Mouse (Mus musculus): ENCODE results near the gene Vmn2r105.

Gene Vmn2r105

DNA sequence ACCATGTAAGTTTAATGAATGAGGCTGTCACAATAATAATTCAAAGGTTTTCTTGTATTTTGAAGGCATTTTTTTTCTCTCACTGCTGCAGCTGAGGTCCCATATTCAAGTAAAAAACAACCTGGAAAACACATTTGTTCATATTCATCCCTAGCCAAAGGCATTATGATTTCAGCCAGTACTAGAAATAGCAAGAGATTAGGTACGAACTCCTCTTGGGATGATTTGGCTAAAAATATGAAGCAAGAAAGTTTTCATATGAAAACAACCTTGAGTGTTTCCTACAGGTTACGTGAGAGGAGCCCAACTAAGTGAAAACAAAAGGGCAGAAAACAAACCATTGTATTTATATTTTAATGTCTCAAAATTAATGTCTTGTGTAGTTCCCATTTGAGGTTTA lies at the start of gene Vmn2r105:
Vmn2r105 (minus strand) TSS at position 101 of the 400 bp plus-strand sequence.
- DNase-seq: no peak

DNA sequence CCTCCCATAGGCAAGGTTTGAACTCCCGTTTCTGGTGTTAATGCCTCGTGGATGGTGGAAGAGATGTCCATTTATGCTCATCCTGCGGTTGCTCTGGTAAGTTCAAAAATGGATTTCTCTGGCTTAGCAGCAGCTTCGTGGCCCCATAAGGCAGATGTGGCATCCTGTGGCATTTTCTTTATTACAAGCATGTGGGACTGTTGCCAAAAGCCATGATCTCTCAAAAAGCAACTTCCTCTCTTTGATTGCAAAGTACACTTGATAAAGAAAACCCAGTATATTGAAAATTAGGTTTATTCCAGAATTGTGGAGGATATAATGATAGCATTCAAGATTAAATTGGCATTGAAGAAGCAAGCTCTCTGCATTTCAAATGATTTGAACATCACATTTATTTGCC lies 20.7 kb upstream of the Vmn2r105 start:
- DNase-seq: no peak

DNA sequence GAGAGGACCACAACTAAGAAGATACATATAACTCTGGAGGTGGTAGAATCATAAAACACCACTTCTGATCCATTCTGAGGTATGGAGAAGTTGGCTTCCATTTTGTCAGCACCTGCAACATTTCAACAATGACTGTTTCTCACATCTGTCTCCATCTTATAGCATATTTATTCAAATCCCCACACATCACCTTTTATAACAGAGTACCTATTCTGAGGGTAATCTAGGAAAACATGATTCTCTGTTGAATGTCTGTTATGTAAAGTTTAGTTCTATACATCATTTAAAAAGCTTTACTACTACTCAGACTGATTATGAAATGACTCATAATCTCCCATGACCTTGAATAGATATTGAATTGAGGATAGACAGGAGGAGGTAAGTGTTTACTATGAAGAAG lies 51.9 kb downstream of the Vmn2r105 start, which contains the start of gene Fpr-rs6:
Fpr-rs6 (minus strand) TSS at position 101 of the 400 bp plus-strand sequence.
- DNase-seq: no peak

All from kidney, adult 8-10 months (tissue).